Comparison of ENCODE assay signal across 8 mouse cellular contexts in genomic region chr10:80102216-80102915, GRCm38 (mm10). TPM values are rescaled to one million over a fixed set of nuclear protein-coding genes. Genes with fewer than 3 reads are reported as not detected.
DNase-seq lines count a peak whose midpoint lies in the region; ATAC-seq and TF ChIP-seq lines count a peak whose summit lies in the region.

No protein-coding gene starts in this region.

- H3K4me2 ChIP-seq in embryonic facial prominence, embryonic 15.5 days (replicated peaks): peak overlapping the region; percentile 73
- H3K4me2 ChIP-seq in kidney, embryonic 15.5 days: peak overlapping the region; percentile 89
- peak overlapping the region; percentile 95 for H3K4me2 ChIP-seq in liver, embryonic 12.5 days

- under 1% methylated on average over 55 of the region's 59 CpGs for WGBS in embryonic facial prominence, embryonic 15.5 days
- under 1% methylated on average over 58 of the region's 59 CpGs for WGBS in heart, embryonic 10.5 days
- WGBS in kidney, embryonic 15.5 days: 1% methylated on average over 59 of the region's 59 CpGs
- under 1% methylated on average over 56 of the region's 59 CpGs for WGBS in liver, embryonic 12.5 days (ENCODE audit: insufficient replicate concordance)

- peak; percentile 85 for ATAC-seq in embryonic facial prominence, embryonic 15.5 days (ENCODE audit: insufficient number of reproducible peaks, low FRiP score, low TSS enrichment, low read depth)
- peak; percentile 88 for ATAC-seq in kidney, embryonic 15.5 days (replicated peaks; ENCODE audit: low FRiP score)
- peak; percentile 81 for ATAC-seq in liver, embryonic 12.5 days

- H3K4me3 ChIP-seq in C2C12 (ENCODE audit: insufficient read depth, poor library complexity, severe bottlenecking): peak overlapping the region; percentile 92
- peak overlapping the region; percentile 90 for H3K4me3 ChIP-seq in bone marrow macrophage, adult 2 months (ENCODE audit: insufficient read depth, low read length)
- H3K4me3 ChIP-seq in embryonic facial prominence, embryonic 15.5 days (replicated peaks): peak overlapping the region; percentile 90
- peak overlapping the region; percentile 97 for H3K4me3 ChIP-seq in heart, embryonic 10.5 days
- peak overlapping the region; percentile 99 for H3K4me3 ChIP-seq in kidney, embryonic 15.5 days (replicated peaks)
- peak overlapping the region; percentile 92 for H3K4me3 ChIP-seq in liver, embryonic 12.5 days

- peak overlapping the region; percentile 94 for H3K9ac ChIP-seq in embryonic facial prominence, embryonic 15.5 days
- H3K9ac ChIP-seq in kidney, embryonic 15.5 days: peak overlapping the region; percentile 89
- H3K9ac ChIP-seq in liver, embryonic 12.5 days: peak overlapping the region; percentile 97

- no peak for TF ChIP-seq POLR2A in bone marrow macrophage, adult 2 months (IDR thresholded peaks at IDR 0.05; ENCODE audit: borderline replicate concordance, low read depth, low read length)

- no peak for TF ChIP-seq CTCF in C2C12 (IDR thresholded peaks at IDR 0.05; ENCODE audit: control insufficient read depth, insufficient read depth, insufficient read length)
- no peak for TF ChIP-seq CTCF in bone marrow macrophage, adult 2 months (IDR thresholded peaks at IDR 0.05; ENCODE audit: low read depth, low read length)

- peaks cover 68% of the 10 kb centered on the region for H3K79me2 ChIP-seq in C2C12 (ENCODE audit: control insufficient read depth, insufficient read depth)

- H3K27me3 ChIP-seq in C2C12 (ENCODE audit: control insufficient read depth, insufficient read depth, insufficient read length): no peaks in the 10 kb centered on the region
- H3K27me3 ChIP-seq in embryonic facial prominence, embryonic 15.5 days: no peaks in the 10 kb centered on the region
- no peaks in the 10 kb centered on the region for H3K27me3 ChIP-seq in heart, embryonic 10.5 days (ENCODE audit: insufficient read depth, poor library complexity, severe bottlenecking)
- H3K27me3 ChIP-seq in kidney, embryonic 15.5 days: no peaks in the 10 kb centered on the region
- no peaks in the 10 kb centered on the region for H3K27me3 ChIP-seq in liver, embryonic 12.5 days (replicated peaks)
- no peaks in the 10 kb centered on the region for H3K27me3 ChIP-seq in splenic B cell, adult 2 months (ENCODE audit: control insufficient read depth, insufficient read depth, low read length, poor library complexity, severe bottlenecking)

- H3ac ChIP-seq in C2C12 (ENCODE audit: control insufficient read depth, insufficient read length, low read depth): peak overlapping the region; percentile 99

- peak; percentile 92 for DNase-seq in heart, embryonic 10.5 days (ENCODE audit: low spot score)
- DNase-seq in naive thymus-derived CD4-positive, alpha-beta T cell, adult 2 months (ENCODE audit: low read depth): peak; percentile 92
- DNase-seq in splenic B cell, adult 2 months (ENCODE audit: low read depth, low spot score): peak; percentile 91

- H3K36me3 ChIP-seq in C2C12 (ENCODE audit: control insufficient read depth, insufficient read depth): peaks cover 7% of the 10 kb centered on the region
- 0 out of 2 replicates have a peak, but pooled peaks cover 3% of the 10 kb centered on the region for H3K36me3 ChIP-seq in embryonic facial prominence, embryonic 15.5 days
- 0 out of 2 replicates have a peak, but pooled peaks cover 4% of the 10 kb centered on the region for H3K36me3 ChIP-seq in heart, embryonic 10.5 days
- no peaks in the 10 kb centered on the region for H3K36me3 ChIP-seq in kidney, embryonic 15.5 days
- H3K36me3 ChIP-seq in liver, embryonic 12.5 days: peaks cover 11% of the 10 kb centered on the region; the same call in 1 of the 2 replicates
- H3K36me3 ChIP-seq in splenic B cell, adult 2 months (ENCODE audit: control insufficient read depth, insufficient read depth, low read length, poor library complexity, severe bottlenecking): no peaks in the 10 kb centered on the region

- H3K9me3 ChIP-seq in embryonic facial prominence, embryonic 15.5 days (replicated peaks): no peaks in the 10 kb centered on the region
- H3K9me3 ChIP-seq in heart, embryonic 10.5 days: no peaks in the 10 kb centered on the region
- H3K9me3 ChIP-seq in kidney, embryonic 15.5 days (replicated peaks): no peaks in the 10 kb centered on the region
- H3K9me3 ChIP-seq in liver, embryonic 12.5 days (replicated peaks): no peaks in the 10 kb centered on the region

- peaks cover 74% of the 10 kb centered on the region for H3K4me1 ChIP-seq in bone marrow macrophage, adult 2 months (ENCODE audit: control insufficient read depth, insufficient read depth, low read length)
- H3K4me1 ChIP-seq in embryonic facial prominence, embryonic 15.5 days: peaks cover 51% of the 10 kb centered on the region
- H3K4me1 ChIP-seq in heart, embryonic 10.5 days: peaks cover 61% of the 10 kb centered on the region
- peaks cover 51% of the 10 kb centered on the region for H3K4me1 ChIP-seq in kidney, embryonic 15.5 days
- H3K4me1 ChIP-seq in liver, embryonic 12.5 days: peaks cover 80% of the 10 kb centered on the region

- peak overlapping the region; percentile 81 for H3K27ac ChIP-seq in bone marrow macrophage, adult 2 months (ENCODE audit: insufficient read depth, low read depth, low read length)
- H3K27ac ChIP-seq in embryonic facial prominence, embryonic 15.5 days (replicated peaks): peak overlapping the region; percentile 79; the same call in 1 of the 2 replicates
- H3K27ac ChIP-seq in heart, embryonic 10.5 days: peak overlapping the region; percentile 94
- H3K27ac ChIP-seq in kidney, embryonic 15.5 days: peak overlapping the region; percentile 22; the same call in 1 of the 2 replicates
- H3K27ac ChIP-seq in liver, embryonic 12.5 days: peak overlapping the region; percentile 92

- H3K79me3 ChIP-seq in C2C12 (ENCODE audit: low read depth): peaks cover 60% of the 10 kb centered on the region

TF ChIP-seq in C2C12, 6 proteins besides CTCF, POLR2A, EP300 and RAD21:
- TF ChIP-seq CEBPB (IDR thresholded peaks at IDR 0.05; ENCODE audit: low read depth) (no peak), MYOD1 (IDR thresholded peaks at IDR 0.05; ENCODE audit: control insufficient read depth, insufficient read length, low read depth) (no peak), USF1 (IDR thresholded peaks at IDR 0.05; ENCODE audit: low read depth) (no peak), MAX (IDR thresholded peaks at IDR 0.05) (no peak), MYOG (IDR thresholded peaks at IDR 0.05; ENCODE audit: control insufficient read depth, extremely low read depth, insufficient read length) (no peak), FOSL1 (IDR thresholded peaks at IDR 0.05; ENCODE audit: insufficient read depth, low read length, poor library complexity, severe bottlenecking) (no peak)
TF ChIP-seq in C2C12: peak in this region for 0.

RNA-seq across cellular contexts. Expression of gene Sbno2, which starts 3.0 kb away (rescaled TPM):
- polyA plus RNA-seq in C2C12 (2012; fragmentation: generic; extraction: Trizol): 29.4 TPM
- 54.5 and 55.8 TPM in 2 replicates for polyA plus RNA-seq in bone marrow macrophage, adult 2 months (2012; ENCODE audit: insufficient read depth, insufficient read length, missing spikeins)
- 19.4 and 19.8 TPM in 2 replicates for polyA plus RNA-seq in embryonic facial prominence, embryonic 15.5 days (2015; fragmentation: Nextera tagmentation; extraction: Ambion mirVana)
- 14.8 and 15.6 TPM in 2 replicates for polyA plus RNA-seq in heart, embryonic 10.5 days (2016; fragmentation: Nextera tagmentation; extraction: Ambion mirVana)
- 14.4 and 16.2 TPM in 2 replicates for polyA plus RNA-seq in kidney, embryonic 15.5 days (2015; fragmentation: Nextera tagmentation; extraction: Ambion mirVana)
- polyA plus RNA-seq in liver, embryonic 12.5 days (2016; fragmentation: Nextera tagmentation; extraction: Ambion mirVana): 15.0 and 15.4 TPM in 2 replicates

RNA-seq across cellular contexts. Expression of gene Stk11, which starts 13.2 kb away (rescaled TPM):
- polyA plus RNA-seq in C2C12 (2012; fragmentation: generic; extraction: Trizol): 106 TPM
- 104 TPM in 2 replicates for polyA plus RNA-seq in bone marrow macrophage, adult 2 months (2012; ENCODE audit: insufficient read depth, insufficient read length, missing spikeins)
- 21.3 and 27.3 TPM in 2 replicates for polyA plus RNA-seq in embryonic facial prominence, embryonic 15.5 days (2015; fragmentation: Nextera tagmentation; extraction: Ambion mirVana)
- polyA plus RNA-seq in heart, embryonic 10.5 days (2016; fragmentation: Nextera tagmentation; extraction: Ambion mirVana): 12.4 and 17.8 TPM in 2 replicates
- polyA plus RNA-seq in kidney, embryonic 15.5 days (2015; fragmentation: Nextera tagmentation; extraction: Ambion mirVana): 15.0 and 22.4 TPM in 2 replicates
- polyA plus RNA-seq in liver, embryonic 12.5 days (2016; fragmentation: Nextera tagmentation; extraction: Ambion mirVana): 18.6 and 19.8 TPM in 2 replicates

RNA-seq across cellular contexts. Expression of gene Atp5d, which starts 36.1 kb away (rescaled TPM):
- polyA plus RNA-seq in C2C12 (2012; fragmentation: generic; extraction: Trizol): 720 TPM
- polyA plus RNA-seq in bone marrow macrophage, adult 2 months (2012; ENCODE audit: insufficient read depth, insufficient read length, missing spikeins): 198 TPM in 2 replicates
- 516 and 519 TPM in 2 replicates for polyA plus RNA-seq in embryonic facial prominence, embryonic 15.5 days (2015; fragmentation: Nextera tagmentation; extraction: Ambion mirVana)
- 689 and 872 TPM in 2 replicates for polyA plus RNA-seq in heart, embryonic 10.5 days (2016; fragmentation: Nextera tagmentation; extraction: Ambion mirVana)
- polyA plus RNA-seq in kidney, embryonic 15.5 days (2015; fragmentation: Nextera tagmentation; extraction: Ambion mirVana): 594 and 612 TPM in 2 replicates
- polyA plus RNA-seq in liver, embryonic 12.5 days (2016; fragmentation: Nextera tagmentation; extraction: Ambion mirVana): 393 and 419 TPM in 2 replicates

RNA-seq across cellular contexts. Expression of gene Cbarp, which starts 38.3 kb away (rescaled TPM):
- 12.1 TPM for polyA plus RNA-seq in C2C12 (2012; fragmentation: generic; extraction: Trizol)
- 2.0 and 2.9 TPM in 2 replicates for polyA plus RNA-seq in bone marrow macrophage, adult 2 months (2012; ENCODE audit: insufficient read depth, insufficient read length, missing spikeins)
- polyA plus RNA-seq in embryonic facial prominence, embryonic 15.5 days (2015; fragmentation: Nextera tagmentation; extraction: Ambion mirVana): 9.3 and 10.9 TPM in 2 replicates
- 2.0 and 4.0 TPM in 2 replicates for polyA plus RNA-seq in heart, embryonic 10.5 days (2016; fragmentation: Nextera tagmentation; extraction: Ambion mirVana)
- polyA plus RNA-seq in kidney, embryonic 15.5 days (2015; fragmentation: Nextera tagmentation; extraction: Ambion mirVana): 5.7 and 6.1 TPM in 2 replicates
- 0.94 and 0.96 TPM in 2 replicates for polyA plus RNA-seq in liver, embryonic 12.5 days (2016; fragmentation: Nextera tagmentation; extraction: Ambion mirVana)

RNA-seq across cellular contexts. Expression of gene Midn, which starts 45.7 kb away (rescaled TPM):
- 77.5 TPM for polyA plus RNA-seq in C2C12 (2012; fragmentation: generic; extraction: Trizol)
- 32.9 and 40.5 TPM in 2 replicates for polyA plus RNA-seq in bone marrow macrophage, adult 2 months (2012; ENCODE audit: insufficient read depth, insufficient read length, missing spikeins)
- polyA plus RNA-seq in embryonic facial prominence, embryonic 15.5 days (2015; fragmentation: Nextera tagmentation; extraction: Ambion mirVana): 18.3 and 20.4 TPM in 2 replicates
- polyA plus RNA-seq in heart, embryonic 10.5 days (2016; fragmentation: Nextera tagmentation; extraction: Ambion mirVana): 16.1 and 24.4 TPM in 2 replicates
- polyA plus RNA-seq in kidney, embryonic 15.5 days (2015; fragmentation: Nextera tagmentation; extraction: Ambion mirVana): 18.8 and 19.5 TPM in 2 replicates
- polyA plus RNA-seq in liver, embryonic 12.5 days (2016; fragmentation: Nextera tagmentation; extraction: Ambion mirVana): 5.7 and 6.3 TPM in 2 replicates

Comparison
In these comparisons a context has a peak if more than half of its experiments do, and no peak if none do; other contexts are left out.
1. Peak in every context shown above with its lines: DNase-seq, ATAC-seq, H3K4me3 ChIP-seq and H3K27ac ChIP-seq.
2. H3K27ac ChIP-seq: peak in every context shown above with its lines; median percentile 94 in heart, embryonic 10.5 days; 92 in liver, embryonic 12.5 days; 81 in bone marrow macrophage, adult 2 months; 79 in embryonic facial prominence, embryonic 15.5 days; 22 in kidney, embryonic 15.5 days.